Mouse (Mus musculus) thymus, postnatal 0 days (tissue): ENCODE measurements at regions not wholly inside any gene's neighbourhood (a gene's known extent, or its start where the extent isn't known, plus 50 kb on each side); places are given as distances from the start of the nearest gene placed in this dataset.

ENCODE experiments used
- DNase-seq: peaks from one replicate; pipeline ENCODE4 v3.0.0-alpha.2; 2015; ENCODE audit warnings: low spot score

GRCm38 (mm10) chr12:26903073-26903893 lies 434.3 kb downstream of the Cmpk2 start:
- DNase-seq: no peak

GRCm38 (mm10) chr12:26891190-26891589 lies 422.2 kb downstream of the Cmpk2 start:
- no peak for DNase-seq

- no peak for DNase-seq
Measured at GRCm38 (mm10) chr12:26886635-26887014, 417.6 kb downstream of the Cmpk2 start.

- no peak for DNase-seq
Measured at GRCm38 (mm10) chr12:26885831-26886634, 417.0 kb downstream of the Cmpk2 start.

- no peak for DNase-seq
Measured at GRCm38 (mm10) chr12:26885083-26885482, 416.1 kb downstream of the Cmpk2 start.

GRCm38 (mm10) chr12:26884156-26884555 lies 415.2 kb downstream of the Cmpk2 start:
- no peak for DNase-seq

- DNase-seq: no peak
Measured at GRCm38 (mm10) chr12:26877691-26878121, 408.7 kb downstream of the Cmpk2 start.

GRCm38 (mm10) chr12:26877284-26877683 lies 408.3 kb downstream of the Cmpk2 start:
- DNase-seq: no peak

GRCm38 (mm10) chr12:26872466-26872865 lies 403.5 kb downstream of the Cmpk2 start:
- no peak for DNase-seq

GRCm38 (mm10) chr12:26867731-26868130 lies 398.7 kb downstream of the Cmpk2 start:
- DNase-seq: no peak

- no peak for DNase-seq
Measured at GRCm38 (mm10) chr12:26855091-26855516, 386.1 kb downstream of the Cmpk2 start.

GRCm38 (mm10) chr12:26844917-26845316 lies 375.9 kb downstream of the Cmpk2 start:
- DNase-seq: no peak

- no peak for DNase-seq
Measured at GRCm38 (mm10) chr12:26842696-26843095, 373.7 kb downstream of the Cmpk2 start.

GRCm38 (mm10) chr12:26821257-26821968 lies 352.4 kb downstream of the Cmpk2 start:
- DNase-seq: no peak

GRCm38 (mm10) chr12:26817866-26818265 lies 348.9 kb downstream of the Cmpk2 start:
- no peak for DNase-seq

- DNase-seq: no peak
Measured at GRCm38 (mm10) chr12:26815771-26816170, 346.8 kb downstream of the Cmpk2 start.

GRCm38 (mm10) chr12:26810565-26811177 lies 341.7 kb downstream of the Cmpk2 start:
- DNase-seq: no peak

- no peak for DNase-seq
Measured at GRCm38 (mm10) chr12:26809670-26810069, 340.7 kb downstream of the Cmpk2 start.

- DNase-seq: no peak
Measured at GRCm38 (mm10) chr12:26802542-26802941, 333.5 kb downstream of the Cmpk2 start.

GRCm38 (mm10) chr12:26799310-26799709 lies 330.3 kb downstream of the Cmpk2 start:
- DNase-seq: no peak

GRCm38 (mm10) chr12:26796367-26796766 lies 327.4 kb downstream of the Cmpk2 start:
- no peak for DNase-seq
